Mouse (Mus musculus) thymus, postnatal 10 days (tissue): ENCODE results near the gene Ern1.
"Not testable (repeated sequence)": the region's sequence is repeated elsewhere in the genome, so short reads cannot be mapped to it uniquely, and the experiment has no call there.

Source experiments
- DNase-seq, 2 experiments: peaks; one replicate each; pipeline ENCODE4 v3.0.0; 2021; ENCODE audit warnings: low spot score in 2 of 2

The Ern1 gene

DNA sequence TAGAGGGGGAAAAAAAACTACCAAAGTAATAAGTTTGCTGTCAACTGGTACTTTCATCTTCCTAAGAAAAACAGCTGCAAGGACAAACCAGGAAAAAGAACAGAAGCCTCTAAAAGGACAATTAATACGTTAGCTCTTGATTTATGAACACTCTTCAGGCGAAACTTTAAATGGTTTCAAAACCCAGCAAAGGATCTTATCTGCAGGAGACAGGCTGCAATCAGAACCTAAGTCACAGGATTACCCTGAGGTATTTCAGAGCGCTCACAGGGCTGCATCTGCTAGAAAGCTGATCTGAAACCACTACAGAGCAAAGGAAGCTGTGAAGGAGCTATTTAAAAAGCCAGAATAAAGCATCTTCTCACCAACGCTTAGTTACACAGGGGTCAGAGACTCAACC is 6.0 kb downstream of the Ern1 start:
- DNase-seq, result peak in 1 of 2 experiments; percentile 18

DNA sequence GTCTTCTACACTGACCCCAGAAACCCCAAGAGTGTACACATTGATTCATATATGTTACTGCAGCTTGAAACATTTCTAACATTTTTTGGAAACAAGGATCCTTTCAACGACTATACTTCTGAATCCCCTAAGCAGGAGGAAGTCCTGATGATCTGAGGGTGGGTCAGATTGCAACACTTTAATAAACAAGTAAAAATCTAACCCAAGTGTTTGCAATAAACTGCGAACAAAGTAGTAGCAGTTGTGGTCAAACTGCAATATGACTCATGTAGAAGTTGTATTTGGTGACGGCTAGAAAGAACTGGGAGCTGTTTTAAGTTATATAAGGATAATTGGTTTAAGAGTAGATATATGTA is 7.1 kb downstream of the Ern1 start:
- no peak for DNase-seq

DNA sequence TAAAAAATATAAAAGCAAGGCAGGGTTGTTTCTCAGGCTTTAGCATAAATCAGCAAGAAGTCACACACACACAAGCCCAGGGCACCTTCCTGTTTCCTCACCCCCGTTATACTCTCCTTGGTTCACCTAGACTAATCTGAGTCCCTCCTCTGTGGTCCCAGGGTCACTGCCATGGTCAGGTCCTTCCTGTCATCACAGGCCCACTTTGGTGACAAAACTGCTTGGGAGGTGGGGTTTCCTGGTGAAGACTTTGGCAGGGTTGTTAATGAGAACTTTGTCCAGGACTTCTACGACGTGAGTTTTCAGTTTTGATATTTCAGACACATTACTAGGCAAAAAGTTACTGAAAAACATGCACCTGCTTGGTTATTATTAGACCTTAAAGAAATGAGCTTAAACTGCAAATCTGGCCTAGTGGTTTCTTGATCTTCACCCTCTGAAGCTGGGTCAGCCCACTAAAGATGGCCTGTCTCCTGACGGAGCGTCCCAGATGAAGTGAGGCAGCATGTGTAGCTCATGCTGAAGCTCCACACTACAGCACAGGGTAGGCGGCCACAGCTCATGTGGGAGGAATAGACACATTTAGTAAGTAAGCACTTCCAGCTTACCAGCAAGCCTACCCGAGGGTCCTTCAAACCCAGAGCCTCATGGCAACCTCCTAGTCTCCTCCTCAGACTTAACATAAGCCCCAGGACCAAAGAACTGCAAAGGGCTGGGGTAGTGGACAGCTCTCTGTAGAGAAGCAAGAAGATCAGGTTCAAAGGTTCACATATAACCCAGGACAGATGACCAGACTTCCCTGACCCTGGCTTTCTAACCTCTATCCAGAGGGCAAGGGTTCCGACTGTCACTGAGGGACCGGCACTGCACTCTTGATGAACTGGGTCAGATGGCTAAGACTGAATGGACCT is 7.8 kb downstream of the Ern1 start:
- DNase-seq, result no peak

DNA sequence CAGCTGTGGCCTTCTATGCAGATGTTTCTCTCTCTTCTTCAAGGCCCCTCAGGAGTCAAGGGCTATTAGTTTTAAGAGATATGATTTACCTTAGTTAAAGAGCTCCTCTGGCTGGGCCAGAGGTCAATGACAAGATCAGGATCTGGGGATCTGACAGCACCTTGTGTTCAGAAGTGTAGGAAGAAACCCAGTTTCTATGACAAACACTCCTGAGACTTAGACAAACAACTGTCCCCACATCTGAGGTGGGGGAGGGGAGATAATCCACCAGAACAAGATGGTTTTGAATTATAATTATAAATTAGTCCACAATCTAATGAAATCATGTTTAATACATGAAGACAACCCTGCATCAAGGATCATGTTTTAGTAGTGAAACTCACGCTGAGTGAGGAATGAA is 8.9 kb downstream of the Ern1 start:
- no peak for DNase-seq

DNA sequence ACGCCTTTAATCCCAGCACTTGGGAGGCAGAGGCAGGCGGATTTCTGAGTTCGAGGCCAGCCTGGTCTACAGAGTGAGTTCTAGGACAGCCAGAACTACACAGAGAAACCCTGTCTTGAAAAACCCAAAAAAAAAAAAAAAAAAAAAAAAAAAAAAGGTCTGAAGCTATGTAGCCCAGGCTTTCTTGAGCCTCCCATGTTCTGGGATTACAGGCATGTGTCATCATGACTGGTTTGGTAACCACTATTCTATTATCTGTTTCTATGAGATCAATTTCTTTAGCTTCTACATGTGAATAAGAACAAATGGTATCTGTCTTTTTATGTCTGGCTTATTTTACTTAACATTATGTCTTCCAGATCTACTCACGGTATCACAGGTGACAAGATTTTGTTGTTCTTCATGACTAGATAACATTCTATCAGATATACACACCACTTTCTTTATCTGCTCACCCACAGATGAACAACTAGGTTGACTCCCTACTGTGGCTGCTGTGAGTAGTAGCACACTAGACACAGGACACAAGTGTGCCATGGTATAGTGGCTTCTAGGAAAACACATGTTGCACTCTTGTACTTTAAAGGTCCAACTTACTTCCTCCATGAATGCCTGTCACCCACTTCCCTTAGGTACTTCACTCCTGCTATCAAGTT is 10.0 kb downstream of the Ern1 start:
- DNase-seq, result no peak

DNA sequence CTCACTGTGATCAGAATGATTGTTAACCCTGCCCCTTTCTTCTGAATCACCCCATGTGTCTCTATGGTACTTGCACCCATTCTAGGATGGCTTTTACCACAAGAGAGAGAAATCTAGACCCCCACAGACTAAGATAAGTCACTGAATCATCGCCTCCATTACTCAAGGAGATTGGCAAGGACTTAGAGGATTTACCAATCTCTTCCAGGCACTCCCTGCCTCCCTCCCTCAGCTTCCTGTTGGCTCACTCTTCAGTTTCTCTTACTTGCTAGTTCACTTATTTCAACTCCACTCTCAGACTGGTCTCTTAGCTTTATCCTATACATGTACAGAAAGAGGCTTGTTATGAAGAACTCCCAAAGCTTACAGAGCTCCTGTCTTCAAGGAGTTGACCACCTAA is 12.3 kb downstream of the Ern1 start:
- no peak for DNase-seq

DNA sequence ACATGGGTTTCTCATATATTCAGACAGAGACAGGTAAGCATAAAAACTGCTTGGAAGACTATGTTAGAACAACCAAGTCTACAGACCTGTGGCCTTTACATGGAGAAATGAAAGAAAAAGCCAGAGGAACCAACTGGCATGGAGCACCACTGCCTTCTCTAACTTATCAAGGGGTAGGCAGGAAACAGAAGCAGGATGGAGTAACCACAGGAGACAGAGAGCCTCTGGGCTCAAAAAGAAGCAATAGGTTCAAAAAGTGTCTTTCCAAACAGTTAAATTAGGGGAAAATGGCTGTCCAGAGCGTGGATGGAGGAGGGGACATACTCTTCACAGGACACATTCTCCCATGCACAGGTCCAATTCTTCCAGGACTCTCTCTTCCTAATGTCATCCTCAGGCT is 16.0 kb downstream of the Ern1 start:
- no peak for DNase-seq

DNA sequence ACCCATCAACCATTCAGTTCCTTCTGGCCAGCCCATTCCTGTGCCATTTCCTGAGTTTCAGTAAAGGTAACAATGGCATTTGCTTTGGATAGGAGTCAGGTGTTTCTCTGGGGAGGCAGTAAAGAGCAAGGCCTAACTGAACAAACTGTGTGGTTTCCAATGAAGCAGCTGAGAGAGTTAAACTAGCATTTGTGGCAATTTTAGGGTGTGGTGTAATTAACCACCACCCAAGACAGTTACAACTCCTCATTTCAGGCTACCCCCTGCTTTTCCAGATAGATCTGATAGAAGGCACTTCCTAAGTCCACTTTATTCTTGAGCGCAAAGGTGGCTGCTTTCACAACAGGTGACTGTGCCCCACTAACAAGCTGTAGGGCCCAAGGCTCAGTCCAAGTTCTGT is 19.1 kb downstream of the Ern1 start:
- no peak for DNase-seq

DNA sequence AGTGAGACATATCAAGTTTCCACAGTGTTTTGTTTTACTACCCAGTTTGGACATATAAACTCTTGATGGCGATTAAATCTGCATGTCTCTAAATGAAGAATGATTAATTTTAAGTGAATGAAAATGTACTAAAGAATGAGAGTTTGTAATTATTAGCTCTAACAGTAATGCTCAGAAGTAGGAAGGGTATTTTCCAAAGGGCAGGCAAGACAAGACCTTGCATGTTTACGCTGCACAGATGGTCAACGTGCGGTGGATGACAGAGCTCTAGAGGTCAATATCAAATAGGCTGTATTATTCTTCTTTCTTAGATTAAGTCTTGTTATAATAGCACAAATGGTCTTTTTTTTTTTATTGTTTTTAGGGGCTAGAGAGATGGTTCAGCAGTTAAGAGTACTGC is 21.7 kb downstream of the Ern1 start:
- DNase-seq, result no peak

DNA sequence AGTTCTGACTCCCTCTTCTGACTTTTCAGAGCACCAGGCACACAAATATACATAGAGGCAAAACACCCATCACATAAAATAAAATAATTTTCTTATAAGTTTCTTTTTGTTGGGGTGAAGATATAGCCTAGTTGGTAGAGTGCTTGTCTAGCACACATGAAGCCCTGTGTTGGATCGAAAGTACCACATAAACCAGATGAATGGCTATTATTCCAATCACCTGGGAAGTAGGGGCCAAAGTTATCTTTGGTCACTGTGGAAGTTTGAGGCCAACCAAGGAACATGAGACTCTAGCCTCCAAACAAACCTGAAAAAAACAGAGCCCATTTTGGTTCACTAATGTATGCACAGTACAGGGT is 22.1 kb downstream of the Ern1 start:
- no peak for DNase-seq

DNA sequence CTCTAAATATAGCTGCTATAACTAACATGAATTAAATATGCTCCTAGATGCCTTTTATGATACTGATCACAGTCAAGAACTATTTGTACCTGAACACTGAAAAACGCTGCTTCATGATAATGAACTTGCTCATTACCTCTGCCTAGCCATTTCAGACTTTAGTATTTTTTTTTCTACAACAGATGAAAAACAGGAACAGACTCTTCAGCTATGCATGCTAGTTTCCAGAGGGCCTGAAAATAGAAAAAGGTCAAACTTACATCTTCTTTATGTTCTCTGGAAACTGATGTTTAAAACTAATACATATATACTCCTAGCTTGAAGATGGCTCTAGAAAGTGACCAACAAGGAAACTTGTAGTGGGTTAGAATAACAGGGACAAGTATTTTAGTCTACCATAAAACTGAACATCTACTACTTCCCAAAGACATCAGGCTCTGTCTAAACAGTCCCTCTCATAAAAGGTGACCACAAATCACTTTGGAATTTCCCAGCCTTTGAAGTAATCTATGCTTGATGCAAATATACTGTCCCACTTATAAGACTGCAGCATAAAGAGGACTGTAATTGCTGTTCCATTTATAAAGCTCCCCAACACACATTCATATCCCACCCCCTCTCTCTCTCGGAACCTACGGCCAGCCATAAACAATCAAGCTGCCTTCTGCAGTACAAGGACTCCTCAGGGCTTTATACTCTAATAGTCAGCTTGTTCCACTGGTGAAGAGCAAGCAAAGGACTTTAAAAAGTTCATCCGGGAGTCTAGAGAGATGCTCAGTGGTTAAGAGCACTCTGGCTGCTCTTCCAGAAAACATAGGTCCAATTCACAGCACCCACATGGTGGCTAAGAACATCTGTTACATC is 22.7 kb downstream of the Ern1 start:
- no peak for DNase-seq

DNA sequence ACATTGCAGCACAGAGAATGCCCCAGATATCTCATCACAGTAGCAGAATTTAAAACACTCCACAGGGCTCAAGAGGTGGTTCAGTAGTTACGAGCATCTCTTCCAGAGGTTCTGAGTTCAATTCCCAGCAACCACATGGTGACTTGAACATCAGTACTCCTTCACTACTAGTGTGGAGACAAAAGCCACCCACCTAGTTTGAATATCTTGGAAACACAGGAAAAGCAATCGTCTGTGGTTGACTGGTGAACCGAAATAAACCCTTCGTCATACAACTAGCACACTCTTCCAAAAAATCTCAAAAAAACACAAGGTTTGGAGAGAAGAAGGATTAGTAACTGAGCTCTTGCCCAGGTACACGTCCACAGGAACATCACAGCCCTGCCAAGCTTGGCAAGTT is 23.8 kb downstream of the Ern1 start:
- DNase-seq, result no peak

DNA sequence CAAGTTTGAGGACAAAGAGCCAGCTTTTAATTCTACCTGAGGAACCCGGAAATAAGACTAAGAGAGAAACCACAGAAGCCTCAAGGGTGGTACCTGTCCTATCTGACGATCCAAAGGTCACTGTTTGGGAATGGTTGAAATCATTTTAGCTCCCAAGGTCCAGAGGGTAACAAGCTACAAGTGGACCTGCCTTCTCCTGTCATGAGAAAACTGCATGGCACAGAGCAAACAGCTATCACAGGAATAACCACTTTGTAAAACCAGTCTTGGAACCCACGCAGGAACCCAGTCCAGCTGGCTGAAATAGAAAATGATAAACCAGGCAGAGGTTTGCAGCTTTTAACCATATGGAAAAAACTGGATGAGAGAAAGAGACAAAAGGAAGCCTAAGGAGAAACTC is 25.3 kb downstream of the Ern1 start:
- no peak for DNase-seq

DNA sequence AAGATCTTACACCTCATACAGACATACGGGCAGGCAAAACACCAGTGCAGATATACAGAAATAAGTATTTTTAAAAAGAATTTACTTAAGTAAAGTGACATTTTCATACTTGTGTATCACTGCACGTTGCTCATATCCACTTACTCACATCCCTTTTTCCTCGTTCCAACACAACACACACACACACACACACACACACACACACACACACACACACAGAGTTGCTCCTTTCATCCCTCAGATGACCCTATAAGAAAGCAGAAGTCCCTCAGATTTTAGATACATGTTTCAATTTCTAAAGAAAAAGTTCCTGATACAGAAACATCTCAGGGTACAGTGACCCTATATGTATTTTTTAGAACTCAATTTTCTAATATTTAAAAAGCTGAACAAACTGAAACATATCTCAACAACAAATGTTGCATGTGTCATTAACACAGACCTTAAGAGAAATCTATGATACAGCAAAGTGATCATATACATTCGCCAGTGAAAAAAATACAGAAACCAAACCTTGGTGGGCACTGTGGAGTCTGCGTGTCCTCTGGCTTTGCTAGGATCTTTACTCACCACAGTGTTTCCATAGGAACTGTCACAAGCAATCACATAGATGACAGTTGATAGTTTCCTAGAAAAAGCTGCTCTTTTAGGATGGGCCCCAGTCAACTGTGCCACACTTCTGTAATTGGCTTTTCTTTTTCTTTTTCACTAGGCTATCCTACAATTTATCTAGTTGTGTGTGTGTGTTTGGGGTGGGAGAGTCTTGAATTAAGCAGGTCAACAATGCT is 26.3 kb downstream of the Ern1 start:
- DNase-seq, result no peak

DNA sequence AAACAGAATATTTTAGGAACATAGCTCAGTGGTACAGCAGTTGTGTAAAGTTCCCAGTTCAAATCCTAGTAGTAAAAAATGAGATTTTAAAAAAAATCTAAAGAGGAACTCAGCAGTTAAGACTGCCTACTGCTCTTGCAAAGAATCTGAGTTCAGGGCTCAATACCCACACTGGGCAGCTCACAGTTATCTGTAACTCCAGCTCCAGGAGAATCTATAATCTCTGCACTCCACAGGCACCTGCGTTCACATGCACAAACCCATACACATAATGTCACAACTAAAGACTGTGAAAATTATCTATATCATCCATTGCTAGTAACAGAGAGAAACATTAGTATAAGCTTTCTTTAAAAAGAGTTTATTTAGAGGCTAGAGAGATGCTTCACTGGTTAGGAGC is 27.0 kb downstream of the Ern1 start:
- DNase-seq, result no peak

DNA sequence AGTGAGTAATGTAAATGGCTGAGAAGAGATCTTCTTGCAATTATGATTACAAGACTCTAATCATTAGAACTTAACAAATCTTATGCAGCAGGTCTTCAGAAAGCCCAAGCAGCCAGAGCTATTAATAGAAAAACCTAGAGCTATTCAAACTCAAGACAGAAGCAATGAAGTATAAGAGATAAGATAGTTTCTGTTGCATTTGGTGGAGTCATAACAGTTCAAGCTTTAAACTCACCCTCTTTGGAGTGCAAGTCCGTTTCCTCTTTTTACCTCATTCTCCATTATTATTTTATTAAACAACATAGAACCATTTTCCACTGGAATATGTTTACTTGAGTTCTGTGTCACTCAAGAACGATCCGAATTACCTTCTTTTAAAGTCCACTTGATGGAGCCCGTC is 29.1 kb downstream of the Ern1 start:
- no peak for DNase-seq

DNA sequence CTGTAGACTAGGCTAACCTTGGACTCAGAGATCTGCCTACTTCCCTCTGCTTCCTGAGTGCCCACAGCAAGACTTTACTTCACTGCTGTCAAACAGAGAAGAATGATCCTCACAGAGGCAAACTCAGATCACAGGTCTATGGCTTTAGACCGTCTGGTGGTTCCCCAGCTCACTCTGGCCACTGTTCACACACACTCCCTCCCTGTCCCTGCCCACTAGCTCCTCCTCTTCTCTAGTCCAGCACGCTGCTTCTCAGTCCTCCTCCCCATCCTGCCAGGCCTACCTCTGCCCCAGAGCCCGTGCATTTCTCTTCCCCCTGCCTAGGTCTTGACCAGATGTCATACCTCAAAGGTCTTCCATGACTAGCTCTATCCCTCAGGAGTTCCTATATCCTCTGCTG is 44.0 kb downstream of the Ern1 start:
- DNase-seq, result no peak

DNA sequence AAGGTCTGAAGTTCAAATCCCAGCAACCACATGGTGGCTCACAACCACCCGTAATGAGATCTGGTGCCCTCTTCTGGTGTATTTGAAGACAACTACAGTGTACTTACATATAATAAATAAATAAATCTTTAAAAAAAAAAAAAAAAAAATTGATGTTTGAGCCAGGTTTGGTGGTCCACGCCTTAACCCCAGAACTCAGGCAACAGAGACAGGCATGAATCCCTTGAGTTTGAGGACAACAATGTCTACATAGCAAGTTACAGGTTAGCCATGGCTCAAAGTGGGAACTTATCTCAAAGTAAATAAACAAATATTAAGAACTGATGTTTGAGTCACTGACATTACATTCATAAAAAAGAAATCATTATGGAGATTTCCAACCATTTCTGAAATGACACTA is 45.1 kb downstream of the Ern1 start:
- not testable (repeated sequence) for DNase-seq

DNA sequence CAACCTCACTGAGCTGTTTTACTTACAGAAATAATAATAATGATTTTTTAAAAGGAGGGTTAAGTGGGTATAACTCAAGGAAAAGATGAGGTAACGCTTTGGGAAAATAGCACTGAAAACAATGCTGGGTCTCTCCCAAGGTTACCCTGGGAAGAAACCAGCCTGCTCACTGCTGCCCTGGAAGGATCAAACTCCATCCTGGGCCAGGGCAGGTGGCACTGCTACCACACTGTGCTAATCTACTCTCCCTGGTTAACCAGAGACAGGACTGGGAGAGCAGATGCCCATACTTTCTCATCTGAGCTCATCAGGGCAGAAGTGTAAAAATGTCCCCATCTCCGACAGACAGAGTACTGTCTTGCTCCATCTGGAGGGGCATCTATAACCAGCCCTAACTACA is 47.3 kb downstream of the Ern1 start:
- DNase-seq, result no peak

DNA sequence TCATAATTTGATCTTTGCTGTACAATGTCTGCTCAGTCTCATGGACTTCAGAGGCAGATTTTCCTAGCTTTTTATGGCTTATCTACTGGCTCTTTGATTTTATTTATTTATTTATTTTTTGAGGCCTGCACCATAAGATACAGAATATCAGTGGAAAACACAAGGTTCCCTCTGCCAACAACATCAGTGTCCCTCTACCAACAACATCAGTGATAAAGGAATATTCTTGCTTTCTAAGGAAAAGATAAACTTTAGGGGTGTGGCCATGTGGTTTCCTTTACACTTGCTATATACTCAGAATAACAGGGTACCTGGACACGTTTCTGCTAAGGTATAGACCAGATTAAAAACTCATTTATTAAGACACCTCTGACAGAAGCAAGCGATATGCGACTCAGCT is 48.3 kb downstream of the Ern1 start:
- DNase-seq, result no peak

DNA sequence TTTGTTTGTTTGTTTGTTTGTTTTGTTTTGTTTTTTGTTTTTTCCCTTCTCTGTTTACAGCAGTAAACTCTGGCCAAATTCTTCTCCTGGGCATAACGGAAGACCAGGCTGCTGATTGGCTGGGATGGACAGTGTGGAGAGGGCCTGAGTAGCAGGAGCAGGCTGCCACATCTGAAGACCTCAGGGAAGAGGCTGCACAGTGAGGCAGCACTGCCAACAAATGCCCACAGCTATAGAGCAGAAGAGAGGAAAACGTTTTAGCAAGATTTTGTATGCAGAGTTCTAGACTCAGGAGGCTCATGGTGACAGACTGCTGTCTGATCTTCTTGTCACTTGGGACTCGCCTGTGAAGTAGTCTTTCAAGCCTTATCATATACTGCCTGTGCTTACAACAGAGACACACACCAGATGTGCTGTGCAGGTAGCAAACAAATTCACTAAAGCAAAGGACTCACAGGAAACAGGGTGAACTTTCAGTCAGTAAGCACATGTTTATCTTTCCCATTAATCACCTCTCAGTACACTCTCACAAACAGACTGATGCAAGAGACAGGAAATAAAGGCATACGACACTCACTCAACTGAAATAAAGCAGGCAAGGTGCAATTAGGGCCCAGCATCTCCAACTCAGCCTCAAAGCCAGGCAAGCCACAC is 49.0 kb downstream of the Ern1 start:
- no peak for DNase-seq
